Mouse (Mus musculus) lung, adult 2 months (tissue): ENCODE data around the gene Hormad1.

ENCODE experiments used
- CTCF ChIP-seq: fragments of 200-500 bp; IDR thresholded peaks from 2 replicates; pipeline ENCODE4 v1.5.1; 2011; ENCODE audit warnings: mild to moderate bottlenecking, low read length, control low read depth; ENCODE audit not compliant: insufficient read depth
- POLR2A ChIP-seq: fragments of 200-500 bp; IDR thresholded peaks from 2 replicates; pipeline ENCODE4 v1.6.1; 2011; ENCODE audit warnings: low read depth, mild to moderate bottlenecking, control low read depth, low read length, borderline replicate concordance; ENCODE audit errors: extremely low read depth

- TF ChIP-seq POLR2A (no peak), CTCF (no peak)
Measured at GRCm38 (mm10) chr3:95606096-95606495, 46.6 kb downstream of the Hormad1 start.
